Mouse (Mus musculus) kidney, embryonic 14.5 days (tissue): ENCODE measurements around the gene Cox15. TPM values are rescaled to one million over a fixed set of nuclear protein-coding genes. Genes with fewer than 3 reads are reported as not detected.

Source experiments
- ATAC-seq: fragments of 200-750 bp; cut with Nextera tagmentation; 2 replicates; pipeline ENCODE4 v1.8.0; 2017; ENCODE audit warnings: moderate number of reproducible peaks, mild to moderate bottlenecking, moderate TSS enrichment, moderate library complexity; ENCODE audit not compliant: low FRiP score, low TSS enrichment
- H3K27ac ChIP-seq: fragments of 300-500 bp; sonication (generic); 2 replicates; pipeline ENCODE4 v1.5.1; 2014; ENCODE audit warnings: low read depth, mild to moderate bottlenecking, low read length, moderate library complexity, mixed read lengths
- H3K27me3 ChIP-seq: fragments of 300-500 bp; sonication (generic); 2 replicates; pipeline ENCODE4 v1.6.1; 2014; ENCODE audit warnings: mild to moderate bottlenecking, low read length; ENCODE audit not compliant: control insufficient read depth, insufficient read depth
- H3K36me3 ChIP-seq: fragments of 300-500 bp; sonication (generic); 2 replicates; pipeline ENCODE4 v1.6.1; 2014; ENCODE audit warnings: low read length, mixed read lengths; ENCODE audit not compliant: control insufficient read depth, insufficient read depth
- H3K4me1 ChIP-seq: fragments of 300-500 bp; sonication (generic); 2 replicates; pipeline ENCODE4 v1.6.1; 2014; ENCODE audit warnings: low read length, mixed read lengths; ENCODE audit not compliant: control insufficient read depth, insufficient read depth
- H3K4me2 ChIP-seq: fragments of 300-500 bp; sonication (generic); replicated peaks from 2 replicates; pipeline ENCODE4 v1.6.1; 2014; ENCODE audit warnings: low read depth, mild to moderate bottlenecking, low read length
- H3K4me3 ChIP-seq: fragments of 300-500 bp; sonication (generic); 2 replicates; pipeline ENCODE4 v1.5.1; 2014; ENCODE audit warnings: mild to moderate bottlenecking, low read length
- H3K9ac ChIP-seq: fragments of 300-500 bp; sonication (generic); 2 replicates; pipeline ENCODE4 v1.6.1; 2014; ENCODE audit warnings: low read depth, mild to moderate bottlenecking, low read length, moderate library complexity
- H3K9me3 ChIP-seq: fragments of 300-500 bp; sonication (generic); 2 replicates; pipeline ENCODE4 v1.6.1; 2016; ENCODE audit warnings: low read length; ENCODE audit not compliant: control insufficient read depth
- WGBS: fragments of 180-500 bp; shearing (Covaris S2); extraction: QIAGEN DNeasy Blood & Tissue Kit; methylation state at CpG from one replicate; pipeline ENCODE4 v1.1.7; 2014; 5-methylcytosine and 5-hydroxymethylcytosine counted together
- polyA plus RNA-seq: library from polyadenylated mRNA; unstranded; fragments of >200 nt; fragmentation: Nextera tagmentation; extraction: Ambion mirVana; gene quantifications from 2 replicates; pipeline ENCODE4 v1.2.1, GENCODE M21; 2014

Gene Cox15
- polyA plus RNA-seq, 1 experiment from 2014 or later, result 10.5 TPM

- Histone ChIP-seq H3K4me1 (no peaks in the 10 kb centered on the region), H3K27me3 (no peaks in the 10 kb centered on the region), H3K27ac (no peak within 1 kb of the TSS), H3K9ac (no peak within 1 kb of the TSS), H3K4me3 (no peak within 1 kb of the TSS), H3K36me3 (no peaks in the 10 kb centered on the region), H3K4me2 (no peak within 1 kb of the TSS), H3K9me3 (no peaks in the 10 kb centered on the region)
- WGBS, result 88% methylated on average over 3 of the region's 3 CpGs
- ATAC-seq, result no peak
Observed at GRCm38 (mm10) chr19:43781980-43782379, 29.2 kb upstream of the Cox15 start, which contains the start of gene Abcc2. Gene Abcc2 (plus strand): TSS chr19:43782192.

DNA sequence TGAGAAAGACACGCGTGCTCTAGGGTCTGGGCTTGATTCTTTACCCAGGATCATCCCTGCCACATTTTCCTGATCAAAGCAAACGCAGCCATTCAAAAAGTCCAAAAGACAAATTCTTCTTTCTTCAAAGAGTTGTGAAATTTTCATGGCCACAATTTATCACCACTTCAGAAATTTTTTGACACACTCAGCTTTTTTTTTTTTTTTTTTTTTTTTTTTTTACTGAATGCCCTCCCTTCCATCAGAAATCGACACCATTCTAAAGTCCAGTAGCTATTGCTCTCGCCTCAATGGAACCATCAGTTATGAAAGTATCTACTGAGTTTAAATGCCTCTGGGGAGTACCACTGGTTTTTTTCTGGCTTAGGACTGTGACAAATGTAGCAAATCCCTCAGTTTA lies 27.6 kb upstream of the Cox15 start:
- Histone ChIP-seq H3K4me2 (no peak overlapping the region), H3K36me3 (no peaks in the 10 kb centered on the region), H3K27me3 (no peaks in the 10 kb centered on the region), H3K4me3 (no peak overlapping the region), H3K9me3 (no peaks in the 10 kb centered on the region), H3K27ac (no peak overlapping the region), H3K9ac (no peak overlapping the region), H3K4me1 (no peaks in the 10 kb centered on the region)
- WGBS, result 83% methylated on average over 5 of the region's 5 CpGs
- no peak for ATAC-seq

- WGBS, result 67% methylated on average over 2 of the region's 2 CpGs
- Histone ChIP-seq H3K27ac (no peak overlapping the region), H3K9me3 (no peaks in the 10 kb centered on the region), H3K4me1 (no peaks in the 10 kb centered on the region), H3K4me3 (no peak overlapping the region), H3K4me2 (no peak overlapping the region), H3K9ac (no peak overlapping the region), H3K36me3 (no peaks in the 10 kb centered on the region), H3K27me3 (no peaks in the 10 kb centered on the region)
- ATAC-seq, result no peak
Observed at GRCm38 (mm10) chr19:43777308-43777707, 24.5 kb upstream of the Cox15 start.

DNA sequence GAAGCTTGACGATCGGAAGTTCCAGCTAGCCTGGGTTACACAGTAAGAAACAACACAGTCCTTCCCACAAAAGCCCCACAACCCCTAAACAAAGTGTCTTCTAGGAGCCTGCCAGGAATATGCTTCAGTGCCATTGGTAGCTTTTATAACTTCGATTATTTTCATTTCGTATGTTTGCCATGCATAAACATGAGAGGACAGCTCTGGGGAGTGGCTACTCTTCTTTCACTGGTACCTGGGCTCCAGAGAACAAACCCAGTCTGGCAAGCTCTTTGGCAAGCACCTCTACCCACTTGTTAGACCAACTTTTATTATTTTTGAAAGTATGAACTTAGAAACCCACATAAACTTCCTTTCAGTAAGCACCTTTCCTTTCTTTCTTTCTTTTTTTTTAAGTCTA lies 23.8 kb upstream of the Cox15 start:
- Histone ChIP-seq H3K36me3 (no peaks in the 10 kb centered on the region), H3K9me3 (no peaks in the 10 kb centered on the region), H3K4me2 (no peak overlapping the region), H3K4me1 (no peaks in the 10 kb centered on the region), H3K9ac (no peak overlapping the region), H3K27ac (no peak overlapping the region), H3K4me3 (no peak overlapping the region), H3K27me3 (no peaks in the 10 kb centered on the region)
- 78% methylated on average over 4 of the region's 4 CpGs for WGBS
- no peak for ATAC-seq

DNA sequence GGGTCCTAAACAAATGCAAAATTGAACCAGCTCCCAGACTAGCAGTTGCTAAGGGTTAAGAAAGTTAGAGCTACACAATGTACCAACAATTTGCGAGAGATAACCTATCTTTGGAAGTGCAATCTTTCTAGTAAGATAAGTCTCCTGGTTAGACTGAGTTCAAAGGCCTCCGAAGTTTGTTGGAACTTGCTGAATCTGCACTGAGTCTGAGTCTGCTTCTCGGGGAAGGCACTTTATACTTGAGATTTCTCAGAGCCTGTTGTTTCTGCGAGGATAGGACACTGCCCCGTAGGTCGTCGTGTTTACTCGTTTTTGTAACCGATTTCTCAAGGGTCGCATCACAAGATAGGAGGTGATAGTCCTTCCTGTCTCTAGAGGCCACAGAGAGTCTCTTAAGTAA lies 22.6 kb upstream of the Cox15 start:
- H3K9me3 ChIP-seq, result no peaks in the 10 kb centered on the region
- no peaks in the 10 kb centered on the region for H3K36me3 ChIP-seq
- WGBS, result 75% methylated on average over 10 of the region's 10 CpGs
- no peak overlapping the region for H3K4me2 ChIP-seq
- no peaks in the 10 kb centered on the region for H3K27me3 ChIP-seq
- no peaks in the 10 kb centered on the region for H3K4me1 ChIP-seq
- no peak for ATAC-seq
- H3K27ac ChIP-seq, result no peak overlapping the region
- no peak overlapping the region for H3K9ac ChIP-seq
- no peak overlapping the region for H3K4me3 ChIP-seq

GRCm38 (mm10) chr19:43772311-43772710 lies 19.5 kb upstream of the Cox15 start:
- Histone ChIP-seq H3K9ac (no peak overlapping the region), H3K4me3 (no peak overlapping the region), H3K9me3 (no peaks in the 10 kb centered on the region), H3K27me3 (no peaks in the 10 kb centered on the region), H3K27ac (no peak overlapping the region), H3K4me2 (no peak overlapping the region), H3K4me1 (no peaks in the 10 kb centered on the region), H3K36me3 (no peaks in the 10 kb centered on the region)
- 73% methylated on average over 6 of the region's 6 CpGs for WGBS
- no peak for ATAC-seq

- Histone ChIP-seq H3K4me3 (no peak overlapping the region), H3K4me2 (no peak overlapping the region), H3K9me3 (no peaks in the 10 kb centered on the region), H3K36me3 (no peaks in the 10 kb centered on the region), H3K27me3 (no peaks in the 10 kb centered on the region), H3K27ac (no peak overlapping the region), H3K9ac (no peak overlapping the region), H3K4me1 (no peaks in the 10 kb centered on the region)
- 88% methylated on average over 5 of the region's 5 CpGs for WGBS
- ATAC-seq, result no peak
Observed at GRCm38 (mm10) chr19:43771499-43771969, 18.7 kb upstream of the Cox15 start.

DNA sequence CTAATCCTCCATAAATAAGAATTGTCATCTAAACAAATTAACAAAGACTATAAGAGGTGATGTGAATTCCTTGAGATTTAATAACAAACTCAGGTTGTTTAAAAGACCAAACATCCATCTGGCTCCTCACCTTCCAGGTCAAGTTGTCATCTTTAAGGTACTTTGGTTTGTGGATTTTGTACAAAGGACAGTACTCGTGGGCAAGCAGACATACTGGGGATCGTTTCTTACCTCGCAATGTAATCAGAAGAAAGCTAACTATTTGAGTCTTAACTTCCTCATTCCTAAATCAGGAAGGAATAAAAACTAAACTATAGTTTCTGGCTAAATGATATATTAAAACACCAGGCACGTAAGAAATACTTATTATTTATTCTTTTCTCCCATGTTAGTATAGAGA lies 17.8 kb upstream of the Cox15 start:
- 87% methylated on average over 4 of the region's 4 CpGs for WGBS
- no peak overlapping the region for H3K4me2 ChIP-seq
- ATAC-seq, result no peak
- H3K9ac ChIP-seq, result no peak overlapping the region
- no peak overlapping the region for H3K4me3 ChIP-seq
- no peaks in the 10 kb centered on the region for H3K9me3 ChIP-seq
- no peaks in the 10 kb centered on the region for H3K4me1 ChIP-seq
- H3K27me3 ChIP-seq, result no peaks in the 10 kb centered on the region
- no peaks in the 10 kb centered on the region for H3K36me3 ChIP-seq
- H3K27ac ChIP-seq, result no peak overlapping the region

- no peaks in the 10 kb centered on the region for H3K27me3 ChIP-seq
- WGBS, result 81% methylated on average over 5 of the region's 5 CpGs
- no peak overlapping the region for H3K4me2 ChIP-seq
- H3K9ac ChIP-seq, result no peak overlapping the region
- no peaks in the 10 kb centered on the region for H3K4me1 ChIP-seq
- no peak overlapping the region for H3K27ac ChIP-seq
- H3K36me3 ChIP-seq, result no peaks in the 10 kb centered on the region
- H3K9me3 ChIP-seq, result no peaks in the 10 kb centered on the region
- H3K4me3 ChIP-seq, result no peak overlapping the region
- ATAC-seq, result no peak
Observed at GRCm38 (mm10) chr19:43769366-43769960, 16.7 kb upstream of the Cox15 start.
